Mouse (Mus musculus): ENCODE measurements around the gene Timm44. TPM values are rescaled to one million over a fixed set of nuclear protein-coding genes. Genes with fewer than 3 reads are reported as not detected.
A peak's percentile ranks its signal among the peaks of the same experiment; 100 is the strongest.

The Timm44 gene
- polyA plus RNA-seq, 1 experiment from 2014 or later: 105 TPM

DNA sequence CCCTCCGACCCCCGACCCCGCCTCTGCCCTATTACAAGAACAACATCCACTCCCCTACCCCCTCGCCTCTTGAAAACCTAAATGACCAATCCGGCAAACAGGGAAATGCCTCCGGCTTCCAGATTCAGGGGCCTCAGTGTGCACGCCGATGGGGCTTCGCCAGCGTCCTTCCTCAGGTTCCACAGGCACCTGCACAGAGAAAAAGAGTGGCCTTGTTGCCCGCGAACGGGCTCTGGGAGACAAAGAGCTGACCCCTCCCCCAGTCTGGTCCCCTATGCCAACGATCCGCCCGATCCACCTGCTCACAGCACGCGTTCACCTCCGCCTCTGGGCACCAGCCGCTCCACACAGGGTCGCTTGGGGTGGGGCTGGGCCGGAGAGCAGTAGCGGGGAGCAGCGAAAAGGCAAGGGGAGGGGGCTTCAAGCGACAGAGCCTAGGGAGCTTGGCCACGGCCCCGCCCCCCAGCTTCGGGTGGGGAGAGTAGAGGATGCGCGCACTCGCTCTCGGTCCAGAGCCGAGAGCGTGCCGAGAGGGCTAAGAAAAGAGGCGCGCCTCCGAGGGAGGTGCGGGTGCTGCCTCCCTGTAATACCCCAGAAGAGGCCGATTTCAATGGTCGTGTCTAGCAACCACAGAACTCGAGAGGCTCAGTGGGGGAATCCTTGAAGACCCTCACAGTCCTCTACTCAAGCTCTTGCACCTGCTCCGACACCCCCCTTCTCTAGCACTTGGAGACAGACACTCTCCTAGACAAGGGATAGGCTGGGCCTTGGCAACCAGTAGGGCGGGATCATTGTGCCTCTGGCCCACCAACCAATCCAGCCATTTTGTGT is 58.7 kb downstream of the Timm44 start, which contains the start of gene Prr36:
Gene Prr36, minus strand, starts transcription at position 669 of the 831 bp plus-strand sequence.
- no peak within 1 kb of the TSS for H3K27ac ChIP-seq (ENCODE audit: low read depth, low read length)
- peak within 1 kb of the TSS; percentile 74 for H3K4me2 ChIP-seq
- H3K27me3 ChIP-seq (replicated peaks; ENCODE audit: control insufficient read depth, insufficient read depth, low read length): peaks cover 58% of the 10 kb centered on the region
- no peak within 1 kb of the TSS; the same call in 1 of the 2 replicates for H3K9ac ChIP-seq (ENCODE audit: low read depth, low read length)
- WGBS: 3% methylated on average over 44 of the region's 44 CpGs
- peaks cover 21% of the 10 kb centered on the region for H3K4me1 ChIP-seq (replicated peaks; ENCODE audit: control insufficient read depth, insufficient read depth, low read length)
- H3K36me3 ChIP-seq (ENCODE audit: control insufficient read depth, insufficient read depth, low read length): no peaks in the 10 kb centered on the region
- H3K9me3 ChIP-seq (ENCODE audit: control insufficient read depth, low read length): no peaks in the 10 kb centered on the region
- DNase-seq (ENCODE audit: low spot score) (peak; percentile 60), ATAC-seq (replicated peaks; ENCODE audit: low FRiP score) (no peak)
- peak within 1 kb of the TSS; percentile 40 for H3K4me3 ChIP-seq (ENCODE audit: low read depth, low read length)

DNA sequence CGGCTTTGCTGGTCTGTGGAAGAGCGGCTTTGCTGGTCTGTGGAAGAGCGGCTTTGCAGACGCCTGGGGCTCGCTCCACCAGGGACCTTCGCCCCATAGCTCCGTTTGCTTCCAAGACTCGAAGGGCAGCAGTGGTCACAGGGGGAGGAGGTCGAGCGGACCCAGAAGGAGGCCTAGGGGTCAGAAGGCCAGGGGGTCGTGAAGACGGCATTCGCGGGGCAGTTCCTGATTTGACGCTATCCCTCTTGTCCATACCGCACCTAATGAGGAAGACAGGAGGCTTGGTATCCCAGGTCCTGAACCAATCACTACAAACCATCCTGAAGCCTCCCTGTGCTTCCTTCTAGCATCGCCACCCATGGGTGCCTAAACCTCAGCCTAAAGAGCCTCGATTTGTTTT is 59.4 kb downstream of the Timm44 start:
- ATAC-seq (replicated peaks; ENCODE audit: low FRiP score) (no peak), DNase-seq (ENCODE audit: low spot score) (no peak)
- peaks cover 58% of the 10 kb centered on the region for H3K27me3 ChIP-seq (replicated peaks; ENCODE audit: control insufficient read depth, insufficient read depth, low read length)
- H3K9ac ChIP-seq (ENCODE audit: low read depth, low read length): no peak overlapping the region
- H3K4me2 ChIP-seq: peak overlapping the region; percentile 74
- H3K9me3 ChIP-seq (ENCODE audit: control insufficient read depth, low read length): no peaks in the 10 kb centered on the region
- H3K4me1 ChIP-seq (replicated peaks; ENCODE audit: control insufficient read depth, insufficient read depth, low read length): peaks cover 21% of the 10 kb centered on the region
- H3K27ac ChIP-seq (ENCODE audit: low read depth, low read length): no peak overlapping the region
- H3K4me3 ChIP-seq (ENCODE audit: low read depth, low read length): peak overlapping the region; percentile 40
- H3K36me3 ChIP-seq (ENCODE audit: control insufficient read depth, insufficient read depth, low read length): no peaks in the 10 kb centered on the region
- 13% methylated on average over 18 of the region's 18 CpGs for WGBS

GRCm38 (mm10) chr8:4214006-4214980 is 61.4 kb downstream of the Timm44 start:
- peaks cover 21% of the 10 kb centered on the region for H3K4me1 ChIP-seq (replicated peaks; ENCODE audit: control insufficient read depth, insufficient read depth, low read length)
- no peaks in the 10 kb centered on the region for H3K9me3 ChIP-seq (ENCODE audit: control insufficient read depth, low read length)
- H3K27me3 ChIP-seq (replicated peaks; ENCODE audit: control insufficient read depth, insufficient read depth, low read length): peaks cover 54% of the 10 kb centered on the region
- H3K9ac ChIP-seq (ENCODE audit: low read depth, low read length): peak overlapping the region; percentile 39
- peak overlapping the region; percentile 83 for H3K4me2 ChIP-seq
- H3K27ac ChIP-seq (ENCODE audit: low read depth, low read length): peak overlapping the region; percentile 28; the same call in 1 of the 2 replicates
- ATAC-seq (replicated peaks; ENCODE audit: low FRiP score) (peak; percentile 78), DNase-seq (ENCODE audit: low spot score) (peak; percentile 54)
- 4% methylated on average over 33 of the region's 33 CpGs for WGBS
- H3K36me3 ChIP-seq (ENCODE audit: control insufficient read depth, insufficient read depth, low read length): no peaks in the 10 kb centered on the region
- H3K4me3 ChIP-seq (ENCODE audit: low read depth, low read length): peak overlapping the region; percentile 46

DNA sequence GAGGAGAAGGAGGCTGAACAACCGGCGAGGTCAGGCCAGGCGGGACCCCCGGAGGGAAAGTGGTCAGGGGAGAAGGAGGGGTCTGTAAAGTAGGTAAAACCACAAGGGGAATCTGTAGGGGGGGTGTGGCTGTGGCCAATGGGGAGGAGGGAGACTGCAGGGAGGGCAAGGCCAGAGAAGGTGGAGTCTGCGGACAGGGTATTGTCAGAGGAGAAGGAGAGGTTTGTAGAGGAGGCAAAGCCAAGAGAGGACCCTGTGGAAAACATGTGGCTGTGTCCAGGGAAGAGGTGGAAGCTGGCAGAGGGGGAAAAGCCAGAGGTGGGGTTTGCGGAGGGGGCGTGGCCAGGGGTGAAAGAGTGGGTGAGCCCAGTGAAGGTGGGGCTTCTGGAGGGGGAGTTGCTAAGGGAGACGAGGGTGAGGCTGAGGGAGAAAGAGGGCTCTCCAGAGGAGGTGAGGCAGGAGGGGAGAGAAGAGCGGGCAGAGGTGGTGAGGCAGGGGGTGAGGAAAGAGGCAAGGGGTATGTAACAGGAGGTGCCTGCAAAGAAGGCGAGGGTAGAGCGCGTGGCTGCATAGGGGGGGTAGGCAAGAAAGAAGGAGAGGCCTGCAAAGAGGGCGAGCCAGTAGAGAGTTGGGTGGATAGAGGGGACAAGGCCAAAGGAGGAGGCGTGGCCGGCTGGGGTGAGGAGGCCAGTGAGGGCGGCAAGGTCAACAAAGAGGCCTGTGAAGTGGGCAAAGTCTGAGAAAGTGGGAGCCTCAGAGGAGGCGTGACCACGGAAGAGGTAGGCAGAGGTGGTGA is 62.3 kb downstream of the Timm44 start:
- ATAC-seq (replicated peaks; ENCODE audit: low FRiP score): peak; percentile 62
- peak overlapping the region; percentile 28; the same call in 1 of the 2 replicates for H3K27ac ChIP-seq (ENCODE audit: low read depth, low read length)

DNA sequence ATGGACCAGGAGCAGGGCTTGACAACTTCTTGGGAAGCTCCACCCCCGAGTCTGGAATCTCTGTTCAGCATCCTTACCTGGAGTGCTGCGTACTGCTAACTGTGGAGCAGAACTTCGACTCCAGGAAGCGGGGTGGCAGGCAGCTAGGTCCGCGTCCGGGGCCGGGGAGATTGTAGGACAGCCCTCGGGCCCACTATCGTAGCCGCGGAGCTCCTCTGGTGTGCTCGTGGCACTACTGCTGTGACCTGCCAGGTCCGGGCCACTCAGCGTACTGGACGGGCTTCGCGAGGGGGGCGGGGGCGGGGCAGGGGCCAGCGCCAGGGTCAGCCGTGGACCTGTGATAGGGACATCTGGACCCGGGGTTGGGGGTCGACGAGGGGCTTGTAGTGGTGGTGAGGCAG is 62.9 kb downstream of the Timm44 start:
- peaks cover 21% of the 10 kb centered on the region for H3K4me1 ChIP-seq (replicated peaks; ENCODE audit: control insufficient read depth, insufficient read depth, low read length)
- H3K4me2 ChIP-seq: peak overlapping the region; percentile 83
- peak; percentile 22; the same call in 1 of the 2 replicates for ATAC-seq (replicated peaks; ENCODE audit: low FRiP score)
- WGBS: 1% methylated on average over 25 of the region's 25 CpGs
- no peaks in the 10 kb centered on the region for H3K9me3 ChIP-seq (ENCODE audit: control insufficient read depth, low read length)
- H3K9ac ChIP-seq (ENCODE audit: low read depth, low read length): peak overlapping the region; percentile 43; the same call in 1 of the 2 replicates
- H3K36me3 ChIP-seq (ENCODE audit: control insufficient read depth, insufficient read depth, low read length): no peaks in the 10 kb centered on the region
- peaks cover 45% of the 10 kb centered on the region for H3K27me3 ChIP-seq (replicated peaks; ENCODE audit: control insufficient read depth, insufficient read depth, low read length)
- DNase-seq (ENCODE audit: low spot score): peak; percentile 40
- no peak overlapping the region for H3K27ac ChIP-seq (ENCODE audit: low read depth, low read length)
- peak overlapping the region; percentile 46 for H3K4me3 ChIP-seq (ENCODE audit: low read depth, low read length)

More for the DNA sequence above, 62.3 kb downstream of the Timm44 start:
- peak; percentile 63 for DNase-seq (ENCODE audit: low spot score)
- Histone ChIP-seq H3K4me3 (ENCODE audit: low read depth, low read length) (peak overlapping the region; percentile 46), H3K4me2 (peak overlapping the region; percentile 83), H3K36me3 (ENCODE audit: control insufficient read depth, insufficient read depth, low read length) (no peaks in the 10 kb centered on the region), H3K9ac (ENCODE audit: low read depth, low read length) (peak overlapping the region; percentile 43), H3K9me3 (ENCODE audit: control insufficient read depth, low read length) (no peaks in the 10 kb centered on the region), H3K4me1 (replicated peaks; ENCODE audit: control insufficient read depth, insufficient read depth, low read length) (peaks cover 21% of the 10 kb centered on the region), H3K27me3 (replicated peaks; ENCODE audit: control insufficient read depth, insufficient read depth, low read length) (peaks cover 51% of the 10 kb centered on the region)
- WGBS: 2% methylated on average over 18 of the region's 18 CpGs

GRCm38 (mm10) chr8:4211097-4211496 is 64.6 kb downstream of the Timm44 start:
- Histone ChIP-seq H3K4me1 (replicated peaks; ENCODE audit: control insufficient read depth, insufficient read depth, low read length) (peaks cover 25% of the 10 kb centered on the region), H3K9me3 (ENCODE audit: control insufficient read depth, low read length) (no peaks in the 10 kb centered on the region), H3K4me3 (ENCODE audit: low read depth, low read length) (no peak overlapping the region), H3K27me3 (replicated peaks; ENCODE audit: control insufficient read depth, insufficient read depth, low read length) (peaks cover 38% of the 10 kb centered on the region), H3K9ac (ENCODE audit: low read depth, low read length) (no peak overlapping the region), H3K27ac (ENCODE audit: low read depth, low read length) (no peak overlapping the region), H3K36me3 (ENCODE audit: control insufficient read depth, insufficient read depth, low read length) (no peaks in the 10 kb centered on the region), H3K4me2 (no peak overlapping the region)
- 74% methylated on average over 6 of the region's 6 CpGs for WGBS
- DNase-seq (ENCODE audit: low spot score) (no peak), ATAC-seq (replicated peaks; ENCODE audit: low FRiP score) (no peak)

Data from liver, embryonic 11.5 days (tissue).